Mouse (Mus musculus): ENCODE data around the gene Pi4k2b. TPM values are rescaled to one million over a fixed set of nuclear protein-coding genes. Genes with fewer than 3 reads are reported as not detected.

Pi4k2b gene
- polyA plus RNA-seq, 1 experiment from 2014 or later = 25.0 TPM

DNA sequence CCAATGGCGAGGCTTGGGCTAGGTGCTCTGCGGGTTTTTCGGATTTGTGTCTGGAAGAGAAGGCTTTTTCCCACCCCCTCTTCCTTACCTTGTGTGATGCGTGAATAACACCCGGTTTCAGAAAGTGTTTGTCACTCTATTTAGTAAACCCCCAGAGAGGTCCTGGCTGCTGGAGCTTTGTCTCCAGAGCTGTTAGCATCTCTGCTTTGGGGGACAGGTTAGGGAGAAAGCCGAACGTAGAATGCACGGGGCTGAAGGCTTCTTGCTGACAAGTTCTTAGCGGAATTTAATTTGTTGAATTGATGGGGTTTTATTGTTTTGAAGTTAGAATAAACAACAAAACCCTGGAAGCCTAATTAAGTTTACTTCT lies 41.9 kb downstream of the Pi4k2b start:
- ATAC-seq (ENCODE audit: insufficient number of reproducible peaks, insufficient read depth, low FRiP score, low TSS enrichment) = peak; percentile 67; the same call in 1 of the 2 replicates
- no peaks in the 10 kb centered on the region for H3K27me3 ChIP-seq
- 0% methylated on average over 9 of the region's 9 CpGs for WGBS
- H3K36me3 ChIP-seq = 0 out of 2 replicates have a peak, but pooled peaks cover 5% of the 10 kb centered on the region
- no peaks in the 10 kb centered on the region for H3K4me1 ChIP-seq
- H3K9me3 ChIP-seq = no peaks in the 10 kb centered on the region
- H3K27ac ChIP-seq = peak overlapping the region; percentile 83
- peak overlapping the region; percentile 44 for H3K4me2 ChIP-seq (replicated peaks)
- peak overlapping the region; percentile 69 for H3K9ac ChIP-seq
- peak overlapping the region; percentile 82 for H3K4me3 ChIP-seq

DNA sequence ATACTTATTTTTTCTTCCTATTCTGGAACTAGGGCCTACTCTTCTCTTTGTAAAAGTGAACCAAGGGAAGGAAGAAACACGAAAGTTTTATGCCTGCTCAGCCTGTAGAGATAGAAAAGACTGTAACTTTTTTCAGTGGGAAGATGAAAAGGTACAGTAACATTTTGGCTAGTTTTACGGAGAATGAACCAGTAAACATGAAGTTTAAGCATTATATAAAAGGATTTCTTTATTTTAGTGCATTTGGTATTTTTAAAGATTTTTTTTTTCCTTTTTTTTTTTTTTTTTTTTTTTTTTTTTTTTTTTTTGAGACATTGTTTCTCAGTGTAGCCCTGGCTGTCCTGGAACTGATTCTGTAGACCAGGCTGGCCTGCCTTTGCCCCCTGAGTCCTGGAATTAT lies 42.6 kb downstream of the Pi4k2b start:
- Histone ChIP-seq H3K27me3 (no peaks in the 10 kb centered on the region), H3K36me3 (0 out of 2 replicates have a peak, but pooled peaks cover 5% of the 10 kb centered on the region), H3K9ac (no peak overlapping the region), H3K4me1 (no peaks in the 10 kb centered on the region), H3K4me3 (0 out of 2 replicates have a peak overlapping the region, but pooled peaks have one; percentile 82), H3K4me2 (replicated peaks) (peak overlapping the region; percentile 44), H3K9me3 (no peaks in the 10 kb centered on the region), H3K27ac (no peak overlapping the region)
- WGBS = 77% methylated on average over 2 of the region's 2 CpGs
- no peak for ATAC-seq (ENCODE audit: insufficient number of reproducible peaks, insufficient read depth, low FRiP score, low TSS enrichment)

DNA sequence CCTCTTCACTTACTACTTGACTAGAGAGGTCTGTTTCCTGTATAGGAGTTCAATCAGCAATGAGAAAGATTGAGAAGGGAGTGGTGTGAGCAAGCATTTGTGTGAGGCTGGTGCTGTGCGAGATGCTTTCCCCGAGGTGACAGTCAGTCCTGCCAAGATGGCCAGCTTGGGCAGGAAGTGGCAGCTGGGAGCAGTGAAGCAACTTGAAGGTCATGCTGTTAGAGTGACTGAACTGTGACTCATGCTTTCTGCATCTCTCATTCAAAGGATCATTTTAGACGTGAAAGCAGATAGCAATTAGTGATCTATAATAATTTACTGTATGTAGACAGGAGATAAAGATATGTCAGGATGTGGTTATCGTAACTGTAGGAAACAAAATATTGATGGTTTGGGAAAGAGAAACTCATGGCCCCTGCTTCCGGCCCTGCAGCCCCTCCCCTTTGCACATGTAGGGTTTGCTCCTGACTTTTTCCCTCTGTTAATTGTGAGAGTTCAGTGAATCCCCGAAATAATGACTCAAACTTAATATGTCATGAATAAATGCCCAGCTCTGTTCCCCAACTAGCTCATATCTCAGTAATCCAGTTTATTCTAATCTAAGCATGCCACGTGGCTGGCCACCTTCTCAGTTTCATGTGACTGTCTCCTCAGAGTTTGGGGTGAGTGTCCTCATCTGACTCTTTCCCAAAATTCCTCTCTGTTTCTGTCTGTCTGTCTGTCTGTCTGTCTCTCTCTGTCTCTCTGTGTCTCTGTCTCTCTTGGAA lies 45.4 kb downstream of the Pi4k2b start:
- Histone ChIP-seq H3K36me3 (0 out of 2 replicates have a peak, but pooled peaks cover 5% of the 10 kb centered on the region), H3K4me3 (no peak overlapping the region), H3K27me3 (no peaks in the 10 kb centered on the region), H3K9ac (no peak overlapping the region), H3K4me1 (no peaks in the 10 kb centered on the region), H3K27ac (no peak overlapping the region), H3K9me3 (no peaks in the 10 kb centered on the region), H3K4me2 (replicated peaks) (no peak overlapping the region)
- 86% methylated on average over 7 of the region's 7 CpGs for WGBS
- ATAC-seq (ENCODE audit: insufficient number of reproducible peaks, insufficient read depth, low FRiP score, low TSS enrichment) = no peak

DNA sequence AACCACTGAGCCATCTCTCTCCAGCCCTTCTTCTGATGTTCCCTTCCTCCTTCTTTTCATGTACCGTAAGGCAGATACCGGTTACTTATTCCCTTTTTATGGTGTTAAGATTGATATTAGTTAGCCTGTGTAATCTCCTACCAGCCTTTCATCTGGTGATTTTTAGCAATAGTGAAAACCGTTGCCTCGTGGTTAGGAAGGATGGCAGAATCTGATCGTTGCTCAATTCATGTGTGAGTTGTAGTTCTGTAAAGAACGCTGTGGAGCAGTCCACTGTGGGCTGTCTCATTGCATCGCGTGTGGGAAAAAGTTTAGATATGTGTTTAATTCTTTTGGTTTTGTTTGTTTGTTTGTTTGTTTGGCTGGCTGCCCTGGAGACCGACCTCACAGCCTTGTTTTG lies 51.9 kb downstream of the Pi4k2b start:
- 95% methylated on average over 9 of the region's 9 CpGs for WGBS
- ATAC-seq (ENCODE audit: insufficient number of reproducible peaks, insufficient read depth, low FRiP score, low TSS enrichment) = no peak
- no peaks in the 10 kb centered on the region for H3K27me3 ChIP-seq

DNA sequence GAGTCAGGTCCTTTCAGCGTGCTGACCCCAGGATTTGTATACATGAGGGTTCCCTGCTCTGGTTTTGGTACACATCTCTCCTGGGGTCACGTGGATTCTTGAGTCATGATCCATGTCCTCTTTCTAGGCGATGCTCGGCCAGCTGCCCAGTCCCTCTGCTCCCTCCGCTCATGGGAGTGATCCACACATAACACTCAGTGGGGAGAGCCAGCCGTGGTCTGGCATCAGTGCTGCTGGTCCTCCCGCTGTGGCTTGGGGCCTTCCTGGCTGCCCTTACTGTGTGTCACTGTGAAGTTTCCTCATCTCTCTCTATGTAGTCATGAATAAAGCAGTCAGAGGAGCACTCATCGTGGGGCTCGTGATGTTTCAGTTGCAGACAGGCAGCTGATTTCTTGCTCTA lies 52.7 kb downstream of the Pi4k2b start:
- WGBS = 92% methylated on average over 9 of the region's 9 CpGs
- no peak overlapping the region for H3K4me2 ChIP-seq (replicated peaks)
- H3K36me3 ChIP-seq = peaks cover 22% of the 10 kb centered on the region
- H3K27me3 ChIP-seq = no peaks in the 10 kb centered on the region
- H3K9ac ChIP-seq = no peak overlapping the region
- no peaks in the 10 kb centered on the region for H3K9me3 ChIP-seq
- H3K27ac ChIP-seq = no peak overlapping the region
- ATAC-seq (ENCODE audit: insufficient number of reproducible peaks, insufficient read depth, low FRiP score, low TSS enrichment) = no peak
- H3K4me3 ChIP-seq = no peak overlapping the region
- H3K4me1 ChIP-seq = no peaks in the 10 kb centered on the region

More for the DNA sequence above, 51.9 kb downstream of the Pi4k2b start:
- Histone ChIP-seq H3K4me3 (no peak overlapping the region), H3K9ac (no peak overlapping the region), H3K36me3 (peaks cover 21% of the 10 kb centered on the region), H3K9me3 (no peaks in the 10 kb centered on the region), H3K4me1 (no peaks in the 10 kb centered on the region), H3K4me2 (replicated peaks) (no peak overlapping the region), H3K27ac (no peak overlapping the region)

DNA sequence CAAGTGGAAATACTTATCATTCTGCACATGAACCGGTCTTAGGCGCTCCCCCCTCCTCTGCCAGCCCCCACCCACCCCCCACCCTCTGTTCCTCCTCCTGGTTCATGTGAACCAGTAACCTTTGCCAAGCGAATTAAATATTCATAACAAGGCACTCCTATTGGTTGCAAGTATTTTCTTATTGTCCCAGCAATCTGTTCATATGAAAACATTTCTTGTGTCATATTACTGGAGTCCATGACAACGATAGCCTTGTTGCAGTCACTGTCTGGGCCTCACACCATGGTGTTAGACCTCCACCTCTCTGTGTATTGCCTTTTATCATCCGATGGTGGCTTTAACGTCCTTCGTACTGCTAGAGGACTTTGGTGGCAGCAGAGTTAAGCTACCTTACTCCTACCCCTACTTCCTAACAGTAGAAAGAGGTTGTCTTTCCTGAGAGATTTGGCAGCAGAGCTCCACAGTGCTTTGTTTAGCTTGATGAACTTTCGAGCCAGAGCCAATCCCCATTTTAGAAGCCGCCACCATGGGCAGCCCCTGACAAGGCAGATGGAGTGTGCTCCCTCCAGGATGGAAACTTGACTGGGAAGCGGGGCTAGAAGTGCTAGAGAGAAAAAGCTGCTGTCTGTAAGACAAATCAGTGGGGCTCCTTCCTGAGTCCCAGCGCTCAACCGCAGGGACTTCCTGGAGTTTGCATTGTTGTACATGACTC lies 58.1 kb downstream of the Pi4k2b start:
- Histone ChIP-seq H3K4me2 (replicated peaks) (no peak overlapping the region), H3K9ac (no peak overlapping the region), H3K36me3 (peaks cover 22% of the 10 kb centered on the region), H3K4me3 (no peak overlapping the region), H3K27me3 (no peaks in the 10 kb centered on the region), H3K27ac (no peak overlapping the region), H3K4me1 (no peaks in the 10 kb centered on the region), H3K9me3 (no peaks in the 10 kb centered on the region)
- no peak for ATAC-seq (ENCODE audit: insufficient number of reproducible peaks, insufficient read depth, low FRiP score, low TSS enrichment)
- 94% methylated on average over 12 of the region's 12 CpGs for WGBS

DNA sequence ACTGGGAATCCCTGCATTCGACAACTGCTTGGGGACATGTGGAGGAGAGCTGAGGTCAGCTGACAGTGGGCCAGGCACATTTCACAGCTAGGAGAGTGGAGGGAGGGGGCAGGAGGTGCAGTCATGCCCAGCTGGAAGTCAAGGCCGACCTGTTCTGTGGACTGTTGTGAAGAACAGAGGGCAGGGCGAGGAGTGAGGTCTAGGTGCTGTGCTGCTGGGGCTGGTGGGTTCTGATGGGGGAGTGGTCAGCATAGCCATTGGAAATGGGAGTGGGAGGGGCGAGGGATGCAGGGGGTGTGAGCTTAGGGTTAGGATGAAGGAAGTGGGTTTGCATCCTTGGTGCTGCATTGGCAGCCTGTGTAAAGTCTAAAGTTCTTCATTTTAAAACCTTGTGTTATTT lies 64.4 kb downstream of the Pi4k2b start:
- H3K4me1 ChIP-seq = no peaks in the 10 kb centered on the region
- ATAC-seq (ENCODE audit: insufficient number of reproducible peaks, insufficient read depth, low FRiP score, low TSS enrichment) = no peak
- no peaks in the 10 kb centered on the region for H3K27me3 ChIP-seq
- no peak overlapping the region for H3K27ac ChIP-seq
- H3K9ac ChIP-seq = no peak overlapping the region
- H3K4me2 ChIP-seq (replicated peaks) = no peak overlapping the region
- H3K36me3 ChIP-seq = peaks cover 13% of the 10 kb centered on the region; the same call in 1 of the 2 replicates
- no peaks in the 10 kb centered on the region for H3K9me3 ChIP-seq
- H3K4me3 ChIP-seq = no peak overlapping the region
- 73% methylated on average over 4 of the region's 4 CpGs for WGBS

DNA sequence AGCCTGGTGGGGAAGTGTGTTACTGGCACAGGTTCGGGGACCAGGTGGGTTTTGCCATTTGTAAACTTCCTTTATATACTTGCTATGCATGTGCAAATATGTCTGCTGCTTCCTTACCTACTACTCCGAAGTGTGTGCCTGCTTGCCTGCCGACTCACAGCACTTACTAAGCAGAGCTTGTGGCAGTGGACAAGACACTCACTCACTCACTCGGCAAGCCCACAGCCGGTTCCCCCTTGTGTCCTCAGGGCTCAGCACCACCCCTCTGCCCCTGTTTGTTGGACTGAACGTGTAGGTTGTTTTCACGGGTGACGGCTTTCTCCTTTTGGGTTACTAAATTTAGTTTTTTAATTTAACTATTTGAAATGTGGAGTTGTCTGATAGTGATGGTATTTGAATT lies 65.0 kb downstream of the Pi4k2b start:
- no peak overlapping the region for H3K9ac ChIP-seq
- H3K4me1 ChIP-seq = no peaks in the 10 kb centered on the region
- ATAC-seq (ENCODE audit: insufficient number of reproducible peaks, insufficient read depth, low FRiP score, low TSS enrichment) = no peak
- H3K36me3 ChIP-seq = peaks cover 13% of the 10 kb centered on the region; the same call in 1 of the 2 replicates
- H3K9me3 ChIP-seq = no peaks in the 10 kb centered on the region
- no peaks in the 10 kb centered on the region for H3K27me3 ChIP-seq
- H3K4me3 ChIP-seq = no peak overlapping the region
- H3K27ac ChIP-seq = no peak overlapping the region
- no peak overlapping the region for H3K4me2 ChIP-seq (replicated peaks)
- 67% methylated on average over 8 of the region's 8 CpGs for WGBS

DNA sequence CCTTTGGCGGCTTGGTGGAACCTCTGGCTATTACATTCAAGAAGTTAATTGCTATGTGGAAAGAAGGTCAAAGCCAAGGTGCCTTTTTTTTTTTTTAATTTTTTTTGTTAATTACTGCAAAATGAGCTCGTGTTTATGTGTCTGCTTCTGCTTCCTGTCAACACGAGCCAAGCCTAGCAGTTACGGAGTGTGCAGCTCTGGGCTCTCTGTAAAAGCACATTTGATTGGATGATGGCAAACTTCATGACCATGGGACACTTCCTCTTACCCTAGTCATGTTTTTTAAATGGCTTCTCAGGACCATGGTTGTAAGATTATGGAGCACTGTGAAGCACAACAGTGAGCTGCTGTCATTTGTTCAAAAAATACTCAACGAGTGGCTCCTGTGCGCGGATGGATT lies 65.7 kb downstream of the Pi4k2b start:
- Histone ChIP-seq H3K36me3 (peaks cover 13% of the 10 kb centered on the region; the same call in 1 of the 2 replicates), H3K27ac (no peak overlapping the region), H3K9me3 (no peaks in the 10 kb centered on the region), H3K27me3 (no peaks in the 10 kb centered on the region), H3K4me3 (no peak overlapping the region), H3K4me2 (replicated peaks) (no peak overlapping the region), H3K4me1 (no peaks in the 10 kb centered on the region), H3K9ac (no peak overlapping the region)
- 74% methylated on average over 7 of the region's 7 CpGs for WGBS
- ATAC-seq (ENCODE audit: insufficient number of reproducible peaks, insufficient read depth, low FRiP score, low TSS enrichment) = no peak

DNA sequence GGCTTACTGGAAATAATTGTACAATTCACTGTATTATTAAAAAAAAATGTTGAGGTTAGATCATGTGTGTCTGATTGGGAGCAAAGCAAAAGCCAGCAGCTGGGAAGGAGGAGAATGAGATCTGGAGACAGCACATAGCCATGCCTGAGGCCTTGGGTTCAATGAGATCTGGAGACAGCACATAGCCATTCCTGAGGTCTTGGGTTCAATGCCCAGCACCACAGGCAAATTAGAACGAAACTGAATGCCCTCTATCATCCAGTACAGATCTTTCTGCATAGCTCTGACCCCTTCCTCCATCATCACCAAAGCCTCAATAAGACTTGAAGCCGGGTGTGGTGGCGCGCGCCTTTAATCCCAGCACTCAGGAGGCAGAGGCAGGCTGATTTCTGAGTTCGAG lies 69.1 kb downstream of the Pi4k2b start:
- Histone ChIP-seq H3K27me3 (no peaks in the 10 kb centered on the region), H3K4me3 (no peak overlapping the region), H3K36me3 (peaks cover 11% of the 10 kb centered on the region), H3K4me1 (no peaks in the 10 kb centered on the region), H3K4me2 (replicated peaks) (no peak overlapping the region), H3K9me3 (no peaks in the 10 kb centered on the region), H3K27ac (no peak overlapping the region), H3K9ac (no peak overlapping the region)
- WGBS = 90% methylated on average over 6 of the region's 6 CpGs
- ATAC-seq (ENCODE audit: insufficient number of reproducible peaks, insufficient read depth, low FRiP score, low TSS enrichment) = no peak

DNA sequence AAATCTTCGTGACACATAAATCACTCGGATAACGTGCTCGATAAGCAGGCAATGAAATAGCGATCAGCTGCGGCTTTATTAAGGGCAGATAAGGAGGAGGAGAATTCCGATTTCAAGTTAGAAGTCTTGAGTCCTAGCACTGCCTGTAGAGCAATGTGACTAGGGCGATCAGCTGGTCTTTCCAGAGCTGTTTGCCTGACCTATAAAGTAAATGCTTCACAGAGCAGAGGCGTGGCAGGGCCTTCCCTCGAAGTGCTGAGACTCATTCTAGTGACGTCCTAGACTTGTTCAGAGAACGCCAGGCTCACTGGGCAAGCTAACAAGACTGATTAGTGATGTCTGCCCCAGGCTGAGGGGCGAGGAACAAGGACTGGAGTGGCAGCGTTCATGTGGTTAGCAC lies 69.7 kb downstream of the Pi4k2b start:
- H3K27me3 ChIP-seq = no peaks in the 10 kb centered on the region
- ATAC-seq (ENCODE audit: insufficient number of reproducible peaks, insufficient read depth, low FRiP score, low TSS enrichment) = no peak
- no peak overlapping the region for H3K27ac ChIP-seq
- WGBS = 91% methylated on average over 14 of the region's 14 CpGs
- no peak overlapping the region for H3K4me2 ChIP-seq (replicated peaks)
- H3K36me3 ChIP-seq = peaks cover 11% of the 10 kb centered on the region
- H3K4me3 ChIP-seq = no peak overlapping the region
- no peaks in the 10 kb centered on the region for H3K4me1 ChIP-seq
- H3K9me3 ChIP-seq = no peaks in the 10 kb centered on the region
- H3K9ac ChIP-seq = no peak overlapping the region

DNA sequence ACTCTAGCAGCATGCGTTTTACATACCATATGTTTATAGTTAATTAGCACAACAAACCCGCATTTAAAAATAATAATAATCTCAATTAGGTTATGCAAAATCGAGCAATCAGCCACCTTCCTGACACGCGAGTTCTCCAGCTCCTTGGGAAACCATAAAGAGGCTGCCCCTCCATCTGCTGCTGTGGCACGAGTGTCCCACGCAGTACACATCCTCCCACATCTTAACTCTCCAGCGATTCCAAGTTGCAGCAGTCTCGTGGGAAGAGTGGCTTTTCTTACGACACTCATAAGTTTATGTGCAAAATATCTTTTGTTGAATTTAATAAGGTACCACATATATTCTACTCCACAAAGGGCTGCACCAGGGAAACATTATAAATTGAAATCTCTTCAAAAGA lies 71.1 kb downstream of the Pi4k2b start:
- Histone ChIP-seq H3K36me3 (peaks cover 17% of the 10 kb centered on the region), H3K4me1 (no peaks in the 10 kb centered on the region), H3K27me3 (no peaks in the 10 kb centered on the region), H3K4me3 (no peak overlapping the region), H3K9me3 (no peaks in the 10 kb centered on the region), H3K27ac (no peak overlapping the region), H3K9ac (no peak overlapping the region), H3K4me2 (replicated peaks) (no peak overlapping the region)
- no peak for ATAC-seq (ENCODE audit: insufficient number of reproducible peaks, insufficient read depth, low FRiP score, low TSS enrichment)
- 92% methylated on average over 10 of the region's 10 CpGs for WGBS

Measured in embryonic facial prominence, embryonic 12.5 days (tissue).